ENCODE assay signal across 15 mouse cellular contexts in the genomic region with DNA sequence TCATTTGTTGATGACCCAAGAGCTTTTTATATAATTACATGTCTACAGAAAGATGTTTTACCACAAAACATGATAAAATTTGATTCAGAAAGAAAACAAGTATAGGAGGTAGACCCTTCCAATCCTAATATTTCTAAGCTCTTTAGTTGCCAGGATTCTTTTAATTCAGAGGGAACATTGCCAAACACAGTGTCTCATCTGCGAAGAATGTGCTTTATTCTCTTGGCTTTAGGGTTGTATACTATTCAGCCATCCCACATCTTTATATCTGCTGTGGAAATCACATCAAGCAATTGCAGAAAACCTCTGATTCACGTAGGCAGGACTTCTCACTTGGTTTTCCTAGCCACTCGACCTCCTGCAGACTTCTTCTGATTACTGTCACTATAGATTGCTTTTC.
"Had no signal": no experiment of that assay in that cellular context is flagged by ENCODE, and none has a peak within 500 bp of the region (broad histone marks: within the 10 kb centered on the region; RNA-seq: fewer than 3 reads in every experiment).

No protein-coding gene starts in this region.

- H3K36me3 ChIP-seq: liver, embryonic 15.5 days; midbrain, embryonic 13.5 days; neural tube, embryonic 12.5 days; stomach, embryonic 15.5 days had no signal

- H3K4me1 ChIP-seq: liver, embryonic 15.5 days; megakaryocyte, embryonic 14.5 days; midbrain, embryonic 13.5 days; neural tube, embryonic 12.5 days; stomach, embryonic 15.5 days had no signal

- H3K27me3 ChIP-seq: liver, embryonic 15.5 days; megakaryocyte, embryonic 14.5 days; midbrain, embryonic 13.5 days; neural tube, embryonic 12.5 days; stomach, embryonic 15.5 days had no signal

- H3K27ac ChIP-seq: liver, embryonic 15.5 days; macrophage; midbrain, embryonic 13.5 days; neural tube, embryonic 12.5 days; stomach, embryonic 15.5 days; stomach, postnatal 0 days had no signal

- H3K9me3 ChIP-seq: liver, embryonic 15.5 days; midbrain, embryonic 13.5 days; neural tube, embryonic 12.5 days; stomach, embryonic 15.5 days had no signal

- H3K4me2 ChIP-seq: liver, embryonic 15.5 days; midbrain, embryonic 11.5 days; midbrain, embryonic 13.5 days; neural tube, embryonic 12.5 days; stomach, embryonic 15.5 days had no signal

- H3K4me3 ChIP-seq: liver, embryonic 15.5 days; megakaryocyte, embryonic 14.5 days; midbrain, embryonic 13.5 days; neural tube, embryonic 12.5 days; stomach, embryonic 15.5 days had no signal

- DNase-seq: liver, postnatal 0 days; lung, adult 2 months; lung, postnatal 10 days; right cerebral cortex, postnatal 14 days; thymus, adult 2 months; thymus, postnatal 36 days had no signal

- ATAC-seq: liver, postnatal 0 days; midbrain, embryonic 13.5 days; midbrain, embryonic 16.5 days had no signal

- H3K9ac ChIP-seq: liver, embryonic 15.5 days; liver, postnatal 0 days; midbrain, embryonic 13.5 days; neural tube, embryonic 12.5 days; stomach, embryonic 15.5 days had no signal
